Mouse (Mus musculus): ENCODE results near the gene Ldhc. TPM values are rescaled to one million over a fixed set of nuclear protein-coding genes. Genes with fewer than 3 reads are reported as not detected.

Gene Ldhc
- polyA plus RNA-seq, 1 experiment from 2014 or later, result 0.15 TPM

DNA sequence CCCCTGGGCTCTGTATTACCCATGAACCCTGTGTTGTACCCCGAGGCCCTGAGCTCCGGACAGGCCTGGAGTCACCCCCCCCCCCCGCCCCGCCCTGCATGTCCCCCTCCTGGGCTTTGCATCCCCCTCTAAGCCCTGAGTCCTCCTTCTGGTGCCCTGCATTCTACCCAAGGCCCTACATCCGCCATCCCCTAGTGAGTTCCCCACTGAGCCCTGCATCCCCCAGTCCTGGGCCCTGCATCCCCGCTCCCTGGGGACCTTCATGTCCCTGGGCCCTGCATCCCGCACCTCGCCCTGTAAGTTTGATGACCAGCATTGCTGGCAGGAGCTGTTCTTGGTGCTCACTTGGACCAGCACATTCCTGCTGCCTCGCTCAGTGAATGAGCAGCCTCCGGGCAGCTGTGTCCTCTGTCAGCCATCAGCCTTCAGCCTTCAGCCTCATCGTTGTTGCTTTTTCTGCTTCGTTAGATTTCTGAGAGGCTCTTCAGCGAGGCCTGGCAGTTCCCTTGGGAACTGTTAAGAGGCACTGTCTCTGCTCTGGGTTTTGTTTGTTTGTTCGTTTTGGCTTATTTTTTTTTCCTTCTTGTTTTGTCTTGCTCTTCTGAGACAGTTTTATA lies 25.9 kb upstream of the Ldhc start:
- no peak for ATAC-seq
- H3K4me1 ChIP-seq, result peaks cover 76% of the 10 kb centered on the region

GRCm38 (mm10) chr7:46836357-46836756 lies 24.6 kb upstream of the Ldhc start:
- H3K9ac ChIP-seq, result no peak overlapping the region
- H3K9me3 ChIP-seq (replicated peaks), result no peaks in the 10 kb centered on the region
- WGBS (ENCODE audit: insufficient replicate concordance), result 60% methylated on average over 5 of the region's 5 CpGs
- H3K27ac ChIP-seq, result no peak overlapping the region
- no peak for ATAC-seq
- H3K27me3 ChIP-seq (replicated peaks), result no peaks in the 10 kb centered on the region
- no peaks in the 10 kb centered on the region for H3K36me3 ChIP-seq
- no peak overlapping the region for H3K4me3 ChIP-seq
- peaks cover 76% of the 10 kb centered on the region for H3K4me1 ChIP-seq
- no peak overlapping the region for H3K4me2 ChIP-seq

More for the DNA sequence above, 25.9 kb upstream of the Ldhc start:
- Histone ChIP-seq H3K27ac (no peak overlapping the region), H3K9ac (no peak overlapping the region), H3K4me3 (no peak overlapping the region), H3K4me2 (no peak overlapping the region), H3K27me3 (replicated peaks) (no peaks in the 10 kb centered on the region), H3K36me3 (no peaks in the 10 kb centered on the region), H3K9me3 (replicated peaks) (no peaks in the 10 kb centered on the region)
- WGBS (ENCODE audit: insufficient replicate concordance), result 68% methylated on average over 14 of the region's 14 CpGs

DNA sequence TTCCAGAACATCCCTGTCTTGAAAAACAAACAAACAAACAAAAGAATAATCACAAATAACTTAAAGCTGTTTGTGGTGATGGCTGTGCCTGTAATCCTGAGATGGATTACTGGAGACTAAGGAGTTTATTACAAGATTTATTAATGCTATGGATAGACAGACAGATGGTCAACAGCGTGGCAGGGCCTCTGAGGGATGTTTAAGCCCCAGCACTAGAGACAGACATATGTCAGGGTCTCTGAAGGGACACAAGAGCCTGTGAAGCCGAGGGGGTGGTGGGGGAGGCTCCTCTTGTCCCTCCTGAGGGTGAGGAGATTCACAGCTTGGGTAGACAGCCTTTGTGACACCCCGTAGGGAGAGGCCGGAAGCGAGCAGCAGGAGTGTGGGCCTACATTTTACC lies 23.9 kb upstream of the Ldhc start:
- no peak for ATAC-seq
- 78% methylated on average over 5 of the region's 5 CpGs for WGBS (ENCODE audit: insufficient replicate concordance)
- Histone ChIP-seq H3K27ac (no peak overlapping the region), H3K4me2 (no peak overlapping the region), H3K4me1 (peaks cover 74% of the 10 kb centered on the region), H3K9ac (no peak overlapping the region), H3K4me3 (no peak overlapping the region), H3K27me3 (replicated peaks) (no peaks in the 10 kb centered on the region), H3K36me3 (no peaks in the 10 kb centered on the region), H3K9me3 (replicated peaks) (no peaks in the 10 kb centered on the region)

GRCm38 (mm10) chr7:46838104-46838671 lies 22.8 kb upstream of the Ldhc start:
- H3K27ac ChIP-seq, result peak overlapping the region; percentile 73
- peaks cover 68% of the 10 kb centered on the region for H3K4me1 ChIP-seq
- ATAC-seq, result no peak
- no peaks in the 10 kb centered on the region for H3K27me3 ChIP-seq (replicated peaks)
- H3K9ac ChIP-seq, result 0 out of 2 replicates have a peak overlapping the region, but pooled peaks have one; percentile 6
- H3K4me3 ChIP-seq, result no peak overlapping the region
- WGBS (ENCODE audit: insufficient replicate concordance), result 8% methylated on average over 8 of the region's 9 CpGs
- no peaks in the 10 kb centered on the region for H3K9me3 ChIP-seq (replicated peaks)
- H3K36me3 ChIP-seq, result no peaks in the 10 kb centered on the region
- H3K4me2 ChIP-seq, result peak overlapping the region; percentile 41

GRCm38 (mm10) chr7:46838891-46839302 lies 22.1 kb upstream of the Ldhc start:
- Histone ChIP-seq H3K27me3 (replicated peaks) (no peaks in the 10 kb centered on the region), H3K4me3 (no peak overlapping the region), H3K27ac (peak overlapping the region; percentile 73), H3K4me2 (peak overlapping the region; percentile 41), H3K9me3 (replicated peaks) (no peaks in the 10 kb centered on the region), H3K36me3 (no peaks in the 10 kb centered on the region), H3K4me1 (peaks cover 63% of the 10 kb centered on the region), H3K9ac (0 out of 2 replicates have a peak overlapping the region, but pooled peaks have one; percentile 14)
- peak; percentile 23; the same call in 1 of the 2 replicates for ATAC-seq
- WGBS (ENCODE audit: insufficient replicate concordance), result 5% methylated on average over 8 of the region's 8 CpGs

- peak; percentile 19; the same call in 1 of the 2 replicates for ATAC-seq
- Histone ChIP-seq H3K27me3 (replicated peaks) (no peaks in the 10 kb centered on the region), H3K27ac (peak overlapping the region; percentile 73), H3K36me3 (no peaks in the 10 kb centered on the region), H3K4me3 (no peak overlapping the region), H3K4me1 (peaks cover 63% of the 10 kb centered on the region), H3K9ac (no peak overlapping the region), H3K9me3 (replicated peaks) (no peaks in the 10 kb centered on the region), H3K4me2 (peak overlapping the region; percentile 41; the same call in 1 of the 2 replicates)
- 30% methylated on average over 7 of the region's 7 CpGs for WGBS (ENCODE audit: insufficient replicate concordance)
Measured at GRCm38 (mm10) chr7:46839446-46839845, 21.6 kb upstream of the Ldhc start.

GRCm38 (mm10) chr7:46839861-46840260 lies 21.1 kb upstream of the Ldhc start:
- H3K9me3 ChIP-seq (replicated peaks), result no peaks in the 10 kb centered on the region
- H3K9ac ChIP-seq, result no peak overlapping the region
- no peaks in the 10 kb centered on the region for H3K27me3 ChIP-seq (replicated peaks)
- WGBS (ENCODE audit: insufficient replicate concordance), result 55% methylated on average over 5 of the region's 5 CpGs
- no peak for ATAC-seq
- no peak overlapping the region for H3K4me3 ChIP-seq
- H3K4me2 ChIP-seq, result no peak overlapping the region
- peak overlapping the region; percentile 73; the same call in 1 of the 2 replicates for H3K27ac ChIP-seq
- peaks cover 63% of the 10 kb centered on the region for H3K4me1 ChIP-seq
- no peaks in the 10 kb centered on the region for H3K36me3 ChIP-seq

DNA sequence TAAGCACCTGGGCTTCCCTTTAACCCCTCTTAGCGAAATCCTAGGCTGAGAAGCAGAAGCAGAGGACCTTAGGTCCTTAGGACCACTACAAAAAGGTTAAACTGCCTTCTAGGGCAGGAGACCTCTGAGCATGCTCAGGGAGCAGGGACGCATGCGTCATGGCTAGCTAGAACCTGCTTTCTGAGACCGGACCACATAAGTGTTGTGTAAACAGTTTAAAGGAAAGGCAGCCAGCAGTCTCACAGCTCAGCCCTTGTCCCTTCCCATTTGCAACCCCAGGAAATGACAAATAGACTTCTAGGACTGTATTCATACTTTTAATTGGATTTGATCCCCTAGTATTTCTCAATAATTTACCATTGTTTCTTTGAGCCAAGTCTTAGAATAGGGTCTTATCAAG lies 20.7 kb upstream of the Ldhc start:
- no peaks in the 10 kb centered on the region for H3K36me3 ChIP-seq
- peaks cover 65% of the 10 kb centered on the region for H3K4me1 ChIP-seq
- H3K9ac ChIP-seq, result no peak overlapping the region
- no peaks in the 10 kb centered on the region for H3K27me3 ChIP-seq (replicated peaks)
- 0 out of 2 replicates have a peak overlapping the region, but pooled peaks have one; percentile 30 for H3K27ac ChIP-seq
- H3K4me3 ChIP-seq, result no peak overlapping the region
- no peaks in the 10 kb centered on the region for H3K9me3 ChIP-seq (replicated peaks)
- no peak overlapping the region for H3K4me2 ChIP-seq
- 48% methylated on average over 4 of the region's 4 CpGs for WGBS (ENCODE audit: insufficient replicate concordance)
- no peak for ATAC-seq

DNA sequence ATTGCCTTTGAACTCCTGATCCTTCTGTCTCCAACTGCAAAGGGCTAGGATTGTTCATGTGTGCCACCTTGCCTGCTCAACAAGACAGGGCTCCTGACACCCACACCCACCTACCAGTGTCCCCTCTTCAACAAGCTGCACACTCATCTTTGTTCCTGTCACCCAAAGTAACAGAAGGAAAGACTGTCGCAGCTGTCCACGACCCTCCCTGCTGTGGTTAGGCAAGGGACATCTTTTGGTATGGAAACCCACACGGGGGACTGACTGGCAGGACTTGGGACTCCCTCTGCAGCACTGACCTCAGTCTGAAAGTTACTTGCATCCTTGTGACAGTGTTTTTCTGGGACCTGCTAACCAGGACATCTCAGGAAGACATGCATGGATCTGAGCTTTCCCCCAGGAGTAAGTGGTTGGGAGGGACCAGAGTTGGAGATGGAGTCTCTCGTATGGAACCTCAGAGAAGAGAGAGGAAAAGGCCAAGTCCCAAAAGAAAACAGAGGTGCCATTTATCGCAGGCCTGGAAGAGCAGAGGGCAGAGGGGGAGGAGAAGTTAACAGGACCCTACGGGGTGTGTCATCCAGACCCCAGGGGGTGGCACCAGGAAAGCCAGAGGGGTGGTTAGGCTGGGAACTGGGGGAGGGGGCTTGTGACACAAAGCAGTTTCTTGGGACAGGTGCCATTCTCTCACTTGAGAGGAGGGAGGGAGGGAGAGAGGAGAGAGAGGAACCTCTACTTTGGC lies 20.0 kb upstream of the Ldhc start, which contains the start of gene Ldha:
TSS of gene Ldha (plus strand) at position 689 of the 739 bp plus-strand sequence.
- Histone ChIP-seq H3K9ac (no peak within 1 kb of the TSS), H3K4me1 (peaks cover 67% of the 10 kb centered on the region), H3K9me3 (replicated peaks) (no peaks in the 10 kb centered on the region), H3K4me2 (no peak within 1 kb of the TSS), H3K27ac (0 out of 2 replicates have a peak within 1 kb of the TSS, but pooled peaks have one; percentile 30), H3K4me3 (no peak within 1 kb of the TSS), H3K36me3 (no peaks in the 10 kb centered on the region), H3K27me3 (replicated peaks) (no peaks in the 10 kb centered on the region)
- no peak for ATAC-seq
- 35% methylated on average over 6 of the region's 6 CpGs for WGBS (ENCODE audit: insufficient replicate concordance)

DNA sequence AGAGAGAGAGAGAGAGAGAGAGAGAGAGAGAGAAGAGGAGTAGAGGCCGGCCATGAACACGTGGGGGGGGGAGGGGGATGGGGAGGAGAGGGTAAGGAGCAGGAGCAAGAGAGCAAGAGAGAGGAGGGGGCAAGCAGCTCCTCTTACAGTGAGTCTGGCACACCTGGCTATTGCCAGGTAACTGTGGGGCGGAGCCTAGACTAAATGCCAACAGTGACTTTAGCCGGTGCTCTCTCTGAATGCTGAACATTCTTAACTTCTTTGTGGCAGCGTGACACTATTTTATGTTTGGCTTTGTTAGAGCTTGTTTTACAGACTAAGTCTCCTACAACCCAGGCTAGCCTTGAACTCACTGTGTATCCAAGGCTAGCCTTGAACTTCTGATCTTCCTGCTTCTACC lies 18.7 kb upstream of the Ldhc start:
- H3K4me1 ChIP-seq, result peaks cover 74% of the 10 kb centered on the region
- WGBS (ENCODE audit: insufficient replicate concordance), result 51% methylated on average over 5 of the region's 5 CpGs

DNA sequence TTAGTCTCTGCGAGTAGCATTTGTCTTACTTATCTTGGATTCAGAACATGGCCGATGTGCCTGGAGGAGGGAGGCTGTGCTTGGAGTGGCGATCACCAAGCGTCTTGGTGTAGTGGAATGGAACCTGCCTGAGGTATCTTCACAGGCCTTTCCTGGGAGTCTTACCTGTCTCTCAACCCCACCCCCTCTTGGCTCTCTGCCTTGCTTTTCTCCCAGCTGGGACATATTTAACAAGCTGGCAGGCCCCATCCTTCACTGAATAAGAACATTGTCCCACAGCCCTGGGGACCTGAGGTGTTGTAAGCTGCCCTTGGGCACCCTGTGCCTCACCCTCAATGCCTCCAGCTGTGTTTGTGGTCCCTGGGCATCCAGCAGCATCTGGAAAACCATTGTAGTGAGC lies 17.4 kb upstream of the Ldhc start:
- Histone ChIP-seq H3K4me2 (no peak overlapping the region), H3K27ac (no peak overlapping the region), H3K9me3 (replicated peaks) (no peaks in the 10 kb centered on the region), H3K36me3 (peaks cover 12% of the 10 kb centered on the region), H3K4me3 (no peak overlapping the region), H3K27me3 (replicated peaks) (no peaks in the 10 kb centered on the region), H3K4me1 (peaks cover 76% of the 10 kb centered on the region), H3K9ac (no peak overlapping the region)
- 83% methylated on average over 4 of the region's 4 CpGs for WGBS (ENCODE audit: insufficient replicate concordance)
- ATAC-seq, result no peak

More for the DNA sequence above, 18.7 kb upstream of the Ldhc start:
- ATAC-seq, result no peak
- Histone ChIP-seq H3K36me3 (no peaks in the 10 kb centered on the region), H3K9me3 (replicated peaks) (no peaks in the 10 kb centered on the region), H3K9ac (no peak overlapping the region), H3K4me2 (no peak overlapping the region), H3K27ac (no peak overlapping the region), H3K4me3 (no peak overlapping the region), H3K27me3 (replicated peaks) (no peaks in the 10 kb centered on the region)
